ENCODE assay signal across 23 mouse cellular contexts in the genomic region with DNA sequence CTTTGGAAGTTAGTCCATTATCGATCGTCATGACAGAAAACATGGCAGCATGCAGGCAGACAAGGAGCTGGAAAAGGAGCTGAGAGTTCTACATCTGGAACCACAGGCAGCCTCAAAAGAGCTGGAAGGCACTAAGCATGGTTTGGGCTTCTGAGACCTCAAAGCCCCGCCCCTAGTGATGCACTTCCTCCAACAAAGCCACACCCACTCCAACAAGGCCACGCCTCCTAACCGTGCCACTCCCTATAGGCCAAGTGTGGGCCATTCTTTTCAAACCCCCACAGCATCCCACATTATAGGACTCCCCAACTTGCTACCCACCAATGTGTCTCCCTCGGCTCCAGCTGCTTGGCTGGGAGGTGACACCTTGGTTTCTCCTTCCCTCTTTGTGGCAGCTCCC.
A peak's percentile ranks its signal among the peaks of the same experiment; 100 is the strongest.
DNase-seq lines count a peak whose midpoint lies in the region; ATAC-seq and TF ChIP-seq lines count a peak whose summit lies in the region.
"Had no signal": no experiment of that assay in that cellular context is flagged by ENCODE, and none has a peak within 500 bp of the region (broad histone marks: within the 10 kb centered on the region; RNA-seq: fewer than 3 reads in every experiment).

No protein-coding gene starts in this region.

- H3K4me3 ChIP-seq in liver, embryonic 13.5 days (replicated peaks) = no peak overlapping the region
- no peak overlapping the region for H3K4me3 ChIP-seq in liver, postnatal 0 days (ENCODE audit: low read depth, low read length)
- no peak overlapping the region for H3K4me3 ChIP-seq in thymus, adult 2 months (ENCODE audit: control insufficient read depth, insufficient read depth, low read length)
- H3K4me3 ChIP-seq: embryonic facial prominence, embryonic 12.5 days; forebrain, embryonic 15.5 days; heart, embryonic 10.5 days; heart, embryonic 15.5 days; hindbrain, embryonic 13.5 days; intestine, embryonic 15.5 days had no signal

- H3K27me3 ChIP-seq in liver, embryonic 13.5 days = no peaks in the 10 kb centered on the region
- no peaks in the 10 kb centered on the region for H3K27me3 ChIP-seq in liver, postnatal 0 days (ENCODE audit: insufficient read depth, low read length)
- no peaks in the 10 kb centered on the region for H3K27me3 ChIP-seq in thymus, adult 2 months (ENCODE audit: control insufficient read depth, insufficient read depth, low read length)
- H3K27me3 ChIP-seq: embryonic facial prominence, embryonic 12.5 days; forebrain, embryonic 15.5 days; heart, embryonic 15.5 days; hindbrain, embryonic 13.5 days; intestine, embryonic 15.5 days had no signal

- H3K9ac ChIP-seq in liver, embryonic 13.5 days = no peak overlapping the region
- H3K9ac ChIP-seq in liver, postnatal 0 days (replicated peaks) = no peak overlapping the region
- H3K9ac ChIP-seq: embryonic facial prominence, embryonic 12.5 days; forebrain, embryonic 15.5 days; heart, embryonic 15.5 days; hindbrain, embryonic 13.5 days; intestine, embryonic 15.5 days had no signal

- no peak overlapping the region for H3K4me2 ChIP-seq in liver, embryonic 13.5 days
- no peak overlapping the region for H3K4me2 ChIP-seq in liver, postnatal 0 days (ENCODE audit: low read depth, low read length)
- H3K4me2 ChIP-seq: embryonic facial prominence, embryonic 12.5 days; forebrain, embryonic 15.5 days; heart, embryonic 15.5 days; hindbrain, embryonic 13.5 days; intestine, embryonic 15.5 days had no signal

- WGBS in liver, embryonic 13.5 days (ENCODE audit: insufficient replicate concordance) = 57% methylated on average over 6 of the region's 6 CpGs
- 80% methylated on average over 6 of the region's 6 CpGs for WGBS in liver, postnatal 0 days (ENCODE audit: insufficient replicate concordance)
- 91% methylated on average over 6 of the region's 6 CpGs for WGBS in thymus, adult 2 months

- DNase-seq in liver, embryonic 13.5 days = peak; percentile 11
- DNase-seq in liver, postnatal 0 days = no peak
- peak; percentile 21 for DNase-seq in thymus, postnatal 4 days
- DNase-seq in thymus, adult 2 months = no peak
- peak; percentile 65 for DNase-seq in R1 (ENCODE audit: low read depth, low spot score)
- DNase-seq in cerebellum, postnatal 4 days (ENCODE audit: low spot score in 2 of 2) = no peak
- no peak for DNase-seq in urinary bladder, postnatal 36 days (ENCODE audit: low spot score in 2 of 2)
- DNase-seq: adrenal gland, adult 8-10 months; B cell, adult 2 months; cerebellum, adult 11 months; cerebellum, adult 8-10 months; cerebellum, postnatal 14 days; gastrocnemius, postnatal 10 days; heart, postnatal 14 days had no signal

- no peaks in the 10 kb centered on the region for H3K36me3 ChIP-seq in liver, embryonic 13.5 days
- no peaks in the 10 kb centered on the region for H3K36me3 ChIP-seq in liver, postnatal 0 days (replicated peaks; ENCODE audit: insufficient read depth, low read length)
- H3K36me3 ChIP-seq in thymus, adult 2 months (ENCODE audit: control insufficient read depth, insufficient read depth, low read length) = no peaks in the 10 kb centered on the region
- H3K36me3 ChIP-seq: embryonic facial prominence, embryonic 12.5 days; forebrain, embryonic 15.5 days; heart, embryonic 10.5 days; heart, embryonic 15.5 days; hindbrain, embryonic 13.5 days; intestine, embryonic 15.5 days had no signal

- no peaks in the 10 kb centered on the region for H3K4me1 ChIP-seq in liver, embryonic 13.5 days (replicated peaks)
- H3K4me1 ChIP-seq in liver, postnatal 0 days (ENCODE audit: insufficient read depth) = no peaks in the 10 kb centered on the region
- no peaks in the 10 kb centered on the region for H3K4me1 ChIP-seq in thymus, adult 2 months (replicated peaks; ENCODE audit: control insufficient read depth, insufficient read depth, low read length)
- H3K4me1 ChIP-seq: embryonic facial prominence, embryonic 12.5 days; heart, embryonic 15.5 days; hindbrain, embryonic 13.5 days had no signal

- no peak for TF ChIP-seq POLR2A in thymus, adult 2 months (IDR thresholded peaks at IDR 0.05; ENCODE audit: control insufficient read depth, extremely low read depth, insufficient read depth, low read length, poor library complexity)

- no peak overlapping the region for H3K27ac ChIP-seq in liver, embryonic 13.5 days
- H3K27ac ChIP-seq in liver, postnatal 0 days (ENCODE audit: low read depth) = no peak overlapping the region
- H3K27ac ChIP-seq in thymus, adult 2 months (ENCODE audit: control insufficient read depth, insufficient read depth, low read length) = no peak overlapping the region
- H3K27ac ChIP-seq: embryonic facial prominence, embryonic 12.5 days; forebrain, embryonic 15.5 days; heart, embryonic 10.5 days; heart, embryonic 15.5 days; hindbrain, embryonic 13.5 days; hindbrain, postnatal 0 days; intestine, embryonic 15.5 days had no signal

- no peak for TF ChIP-seq EP300 in liver, postnatal 0 days (IDR thresholded peaks at IDR 0.05; ENCODE audit: low read depth)

- no peaks in the 10 kb centered on the region for H3K9me3 ChIP-seq in liver, embryonic 13.5 days (replicated peaks)
- H3K9me3 ChIP-seq in liver, postnatal 0 days (ENCODE audit: low read length) = no peaks in the 10 kb centered on the region
- H3K9me3 ChIP-seq: embryonic facial prominence, embryonic 12.5 days; forebrain, embryonic 15.5 days; heart, embryonic 10.5 days; heart, embryonic 15.5 days; hindbrain, embryonic 13.5 days; intestine, embryonic 15.5 days had no signal

- TF ChIP-seq CTCF in liver, postnatal 0 days (IDR thresholded peaks at IDR 0.05; ENCODE audit: low read depth) = no peak
- TF ChIP-seq CTCF in thymus, adult 2 months (IDR thresholded peaks at IDR 0.05; ENCODE audit: borderline replicate concordance, control insufficient read depth, extremely low read depth, insufficient read depth, low read length, poor library complexity) = no peak

- ATAC-seq in liver, embryonic 13.5 days (ENCODE audit: low read depth) = no peak
- ATAC-seq in liver, postnatal 0 days = no peak
- ATAC-seq: CD4-positive, CD25-positive, alpha-beta regulatory T cell, adult 4 months; forebrain, embryonic 15.5 days; hindbrain, postnatal 0 days; intestine, embryonic 15.5 days; Patski had no signal

Comparison
In these comparisons a context has a peak if more than half of its experiments do, and no peak if none do; other contexts are left out.
1. DNase-seq: peak in liver, embryonic 13.5 days (single experiment), thymus, postnatal 4 days (single experiment) and R1 (single experiment); none in liver, postnatal 0 days (single experiment), thymus, adult 2 months (single experiment), cerebellum, postnatal 4 days (0 of 2) and urinary bladder, postnatal 36 days (0 of 2).